Mouse (Mus musculus): Measurements from ENCODE around the gene Atxn10. TPM values are rescaled to one million over a fixed set of nuclear protein-coding genes. Genes with fewer than 3 reads are reported as not detected.

Atxn10 gene
- 48.6 TPM for polyA plus RNA-seq (2014; fragmentation: Illumina TruSeq; extraction: RNeasy Lipid Tissue Mini Kit (QIAGEN cat#74804); ENCODE audit: low read depth, low replicate concordance)

DNA sequence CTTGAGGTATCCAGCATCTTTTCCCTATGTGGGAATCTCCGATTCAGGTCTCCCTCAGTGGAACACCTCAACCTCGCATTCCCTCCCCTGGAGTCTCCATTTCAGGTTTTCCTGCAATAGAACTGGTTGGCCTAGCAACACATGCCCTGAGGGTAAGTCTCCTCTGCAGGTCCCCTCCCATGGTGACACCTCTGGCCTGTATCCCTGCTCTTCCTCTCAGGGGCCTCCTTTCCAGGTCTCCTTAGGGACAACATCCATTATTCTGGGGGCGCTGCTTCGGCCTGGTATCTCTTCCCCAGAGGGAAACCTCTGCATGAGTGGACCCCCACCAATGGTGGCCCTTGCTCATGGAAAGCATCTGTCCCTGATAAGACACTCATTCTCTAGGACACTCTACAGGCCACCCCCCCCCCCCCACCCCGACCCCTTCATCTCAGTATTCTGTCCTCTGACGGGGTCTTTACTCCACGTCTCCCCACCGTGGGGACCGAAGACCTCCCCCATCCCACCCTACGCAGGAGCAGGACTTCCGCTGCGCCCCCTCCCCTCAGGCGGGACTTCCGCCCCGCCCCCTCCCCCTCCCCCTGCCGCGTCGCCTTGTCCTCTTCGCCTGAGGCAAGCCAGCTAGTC, at the start of gene Atxn10:
Gene Atxn10 (plus strand): TSS at position 575 of the 630 bp plus-strand sequence.

DNA sequence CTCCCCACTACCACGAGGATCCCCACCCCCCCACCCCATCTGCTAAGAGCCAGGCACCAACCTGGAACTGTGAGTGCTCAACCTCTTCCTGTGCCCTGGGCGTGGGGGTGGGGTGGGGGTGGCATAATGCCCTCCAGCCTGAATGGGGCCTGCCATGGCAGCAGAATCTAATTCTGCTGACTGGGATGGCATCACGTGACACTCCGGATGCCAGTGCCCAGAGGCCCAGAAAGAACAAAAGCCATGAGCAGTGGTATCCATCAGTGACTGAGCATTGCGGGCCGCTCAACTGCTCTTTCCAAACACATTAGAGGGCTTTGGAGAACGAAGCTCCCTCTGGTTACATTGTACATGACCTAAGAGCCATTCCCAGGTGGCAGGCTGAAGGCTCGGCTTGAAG, 167.1 kb downstream of the Atxn10 start, which contains the start of gene 7530416G11Rik:
Gene 7530416G11Rik (minus strand): TSS at position 101 of the 400 bp plus-strand sequence.

Other genes with a start within 250 kb of the Atxn10 start
- gene Smc1b, start 204.3 kb upstream of the Atxn10 start, polyA plus RNA-seq (2014; fragmentation: Illumina TruSeq; extraction: RNeasy Lipid Tissue Mini Kit (QIAGEN cat#74804); ENCODE audit: low read depth, low replicate concordance): not detected
- gene Ribc2, start 204.2 kb upstream of the Atxn10 start, polyA plus RNA-seq (2014; fragmentation: Illumina TruSeq; extraction: RNeasy Lipid Tissue Mini Kit (QIAGEN cat#74804); ENCODE audit: low read depth, low replicate concordance): not detected
- gene Fbln1, start 130.3 kb upstream of the Atxn10 start, polyA plus RNA-seq (2014; fragmentation: Illumina TruSeq; extraction: RNeasy Lipid Tissue Mini Kit (QIAGEN cat#74804); ENCODE audit: low read depth, low replicate concordance): 12.7 TPM
- gene 7530416G11Rik, start 167.0 kb downstream of the Atxn10 start, polyA plus RNA-seq (2014; fragmentation: Illumina TruSeq; extraction: RNeasy Lipid Tissue Mini Kit (QIAGEN cat#74804); ENCODE audit: low read depth, low replicate concordance): not detected
- gene Wnt7b, start 246.2 kb downstream of the Atxn10 start, polyA plus RNA-seq (2014; fragmentation: Illumina TruSeq; extraction: RNeasy Lipid Tissue Mini Kit (QIAGEN cat#74804); ENCODE audit: low read depth, low replicate concordance): not detected

Measured in sigmoid colon, adult 10 weeks (tissue).